Mouse (Mus musculus): ENCODE results near the gene Morc1. TPM values are rescaled to one million over a fixed set of nuclear protein-coding genes. Genes with fewer than 3 reads are reported as not detected.

Morc1 gene
- total RNA-seq (2014; rRNA removed) (0.31 TPM in 1 of 2 replicates, not detected in the other), polyA plus RNA-seq (2015; fragmentation: Nextera tagmentation; extraction: Ambion mirVana) (0.06 and 0.10 TPM in 2 replicates)

- H3K4me3 ChIP-seq (ENCODE audit: low read depth, low read length), result no peak within 1 kb of the TSS
- ATAC-seq (no peak), DNase-seq (no peak)
- TF ChIP-seq CTCF (IDR thresholded peaks at IDR 0.05; ENCODE audit: low read depth), result 0 out of 2 replicates have a peak, but pooled peaks have one; percentile 15
- no peak within 1 kb of the TSS for H3K9ac ChIP-seq
- H3K9me3 ChIP-seq (ENCODE audit: low read length), result no peaks in the 10 kb centered on the region
- WGBS, result 94% methylated on average over 15 of the region's 15 CpGs
- no peaks in the 10 kb centered on the region for H3K27me3 ChIP-seq (ENCODE audit: insufficient read depth, low read length)
- H3K4me1 ChIP-seq (ENCODE audit: insufficient read depth), result 0 out of 2 replicates have a peak, but pooled peaks cover 6% of the 10 kb centered on the region
- no peaks in the 10 kb centered on the region for H3K36me3 ChIP-seq (ENCODE audit: insufficient read depth)
- H3K27ac ChIP-seq (ENCODE audit: low read depth, low read length), result no peak within 1 kb of the TSS
- H3K4me2 ChIP-seq (ENCODE audit: low read depth), result no peak within 1 kb of the TSS
Measured at GRCm38 (mm10) chr16:48431027-48431426, at the start of gene Morc1. TSS of gene Morc1 (plus strand) at chr16:48431237.

- H3K4me1 ChIP-seq (ENCODE audit: insufficient read depth), result no peaks in the 10 kb centered on the region
- no peak for ATAC-seq
- TF ChIP-seq CTCF (IDR thresholded peaks at IDR 0.05; ENCODE audit: low read depth), result no peak
- no peak overlapping the region for H3K4me3 ChIP-seq (ENCODE audit: low read depth, low read length)
- H3K27me3 ChIP-seq (ENCODE audit: insufficient read depth, low read length), result no peaks in the 10 kb centered on the region
- no peak overlapping the region for H3K4me2 ChIP-seq (ENCODE audit: low read depth)
- H3K9ac ChIP-seq, result no peak overlapping the region
- no peaks in the 10 kb centered on the region for H3K36me3 ChIP-seq (ENCODE audit: insufficient read depth)
- WGBS, result 71% methylated on average over 3 of the region's 3 CpGs
- DNase-seq, result no peak
- no peak overlapping the region for H3K27ac ChIP-seq (ENCODE audit: low read depth, low read length)
- no peaks in the 10 kb centered on the region for H3K9me3 ChIP-seq (ENCODE audit: low read length)
Measured at GRCm38 (mm10) chr16:48383582-48384257, 47.3 kb upstream of the Morc1 start.

GRCm38 (mm10) chr16:48386982-48387381, 44.1 kb upstream of the Morc1 start:
- H3K9me3 ChIP-seq (ENCODE audit: low read length), result no peaks in the 10 kb centered on the region
- no peaks in the 10 kb centered on the region for H3K36me3 ChIP-seq (ENCODE audit: insufficient read depth)
- 64% methylated on average over 2 of the region's 2 CpGs for WGBS
- no peak overlapping the region for H3K4me3 ChIP-seq (ENCODE audit: low read depth, low read length)
- no peak overlapping the region for H3K9ac ChIP-seq
- H3K27me3 ChIP-seq (ENCODE audit: insufficient read depth, low read length), result no peaks in the 10 kb centered on the region
- DNase-seq (peak; percentile 45), ATAC-seq (peak; percentile 29; the same call in 1 of the 2 replicates)
- no peaks in the 10 kb centered on the region for H3K4me1 ChIP-seq (ENCODE audit: insufficient read depth)
- H3K4me2 ChIP-seq (ENCODE audit: low read depth), result no peak overlapping the region
- no peak for TF ChIP-seq CTCF (IDR thresholded peaks at IDR 0.05; ENCODE audit: low read depth)
- no peak overlapping the region for H3K27ac ChIP-seq (ENCODE audit: low read depth, low read length)

- TF ChIP-seq CTCF (IDR thresholded peaks at IDR 0.05; ENCODE audit: low read depth), result no peak
Measured at GRCm38 (mm10) chr16:48395278-48395677, 35.8 kb upstream of the Morc1 start.

GRCm38 (mm10) chr16:48402963-48403362, 28.1 kb upstream of the Morc1 start:
- H3K36me3 ChIP-seq (ENCODE audit: insufficient read depth), result no peaks in the 10 kb centered on the region
- H3K27me3 ChIP-seq (ENCODE audit: insufficient read depth, low read length), result no peaks in the 10 kb centered on the region
- WGBS, result 86% methylated on average over 4 of the region's 4 CpGs
- no peak overlapping the region for H3K27ac ChIP-seq (ENCODE audit: low read depth, low read length)
- ATAC-seq, result no peak
- H3K9ac ChIP-seq, result no peak overlapping the region
- TF ChIP-seq CTCF (IDR thresholded peaks at IDR 0.05; ENCODE audit: low read depth), result no peak
- no peaks in the 10 kb centered on the region for H3K9me3 ChIP-seq (ENCODE audit: low read length)
- no peaks in the 10 kb centered on the region for H3K4me1 ChIP-seq (ENCODE audit: insufficient read depth)
- H3K4me2 ChIP-seq (ENCODE audit: low read depth), result no peak overlapping the region
- H3K4me3 ChIP-seq (ENCODE audit: low read depth, low read length), result no peak overlapping the region
- DNase-seq, result no peak

More at GRCm38 (mm10) chr16:48395278-48395677, 35.8 kb upstream of the Morc1 start:
- no peak for ATAC-seq
- Histone ChIP-seq H3K27me3 (ENCODE audit: insufficient read depth, low read length) (no peaks in the 10 kb centered on the region), H3K9me3 (ENCODE audit: low read length) (no peaks in the 10 kb centered on the region), H3K9ac (no peak overlapping the region), H3K4me1 (ENCODE audit: insufficient read depth) (no peaks in the 10 kb centered on the region), H3K36me3 (ENCODE audit: insufficient read depth) (no peaks in the 10 kb centered on the region), H3K27ac (ENCODE audit: low read depth, low read length) (no peak overlapping the region), H3K4me2 (ENCODE audit: low read depth) (no peak overlapping the region), H3K4me3 (ENCODE audit: low read depth, low read length) (no peak overlapping the region)
- 94% methylated on average over 2 of the region's 2 CpGs for WGBS
- DNase-seq, result no peak

GRCm38 (mm10) chr16:48403423-48403822, 27.6 kb upstream of the Morc1 start:
- no peak for DNase-seq
- Histone ChIP-seq H3K4me2 (ENCODE audit: low read depth) (no peak overlapping the region), H3K36me3 (ENCODE audit: insufficient read depth) (no peaks in the 10 kb centered on the region), H3K27me3 (ENCODE audit: insufficient read depth, low read length) (no peaks in the 10 kb centered on the region), H3K27ac (ENCODE audit: low read depth, low read length) (no peak overlapping the region), H3K9me3 (ENCODE audit: low read length) (no peaks in the 10 kb centered on the region), H3K9ac (no peak overlapping the region), H3K4me3 (ENCODE audit: low read depth, low read length) (no peak overlapping the region), H3K4me1 (ENCODE audit: insufficient read depth) (no peaks in the 10 kb centered on the region)
- no peak for TF ChIP-seq CTCF (IDR thresholded peaks at IDR 0.05; ENCODE audit: low read depth)
- no peak for ATAC-seq
- 89% methylated on average over 3 of the region's 3 CpGs for whole genome bisulfite sequencing

- H3K4me1 ChIP-seq (ENCODE audit: insufficient read depth), result no peaks in the 10 kb centered on the region
- H3K9ac ChIP-seq, result no peak overlapping the region
- no peak for TF ChIP-seq CTCF (IDR thresholded peaks at IDR 0.05; ENCODE audit: low read depth)
- H3K4me2 ChIP-seq (ENCODE audit: low read depth), result no peak overlapping the region
- no peak for ATAC-seq
- no peak overlapping the region for H3K4me3 ChIP-seq (ENCODE audit: low read depth, low read length)
- H3K9me3 ChIP-seq (ENCODE audit: low read length), result no peaks in the 10 kb centered on the region
- no peaks in the 10 kb centered on the region for H3K36me3 ChIP-seq (ENCODE audit: insufficient read depth)
- no peaks in the 10 kb centered on the region for H3K27me3 ChIP-seq (ENCODE audit: insufficient read depth, low read length)
- DNase-seq, result no peak
- no peak overlapping the region for H3K27ac ChIP-seq (ENCODE audit: low read depth, low read length)
Measured at GRCm38 (mm10) chr16:48404009-48404408, 27.0 kb upstream of the Morc1 start.

Measured in forebrain, postnatal 0 days (tissue).